Mouse (Mus musculus): Measurements from ENCODE around the gene Gpr107.

Gene Gpr107

DNA sequence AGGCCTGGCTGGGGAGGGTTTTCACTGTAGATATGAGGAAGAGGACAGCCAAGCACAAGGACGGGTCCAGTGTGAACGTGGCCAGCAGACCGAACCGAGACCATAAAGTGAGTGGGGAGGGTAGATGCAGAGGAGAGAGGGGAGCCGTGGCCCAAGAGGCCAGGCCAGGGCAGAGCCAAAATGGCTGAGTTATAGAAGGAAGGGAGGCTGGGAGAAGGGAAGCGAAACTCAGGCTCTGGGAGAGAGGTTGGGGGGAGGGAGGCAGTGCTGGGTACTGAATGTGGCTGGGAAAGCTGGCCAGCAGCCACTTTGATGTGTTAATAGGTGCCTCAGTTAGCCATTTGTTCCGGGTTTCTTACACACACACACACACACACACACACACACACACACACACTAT is 24.9 kb upstream of the Gpr107 start:
- no peak for DNase-seq (ENCODE audit: low spot score)

DNA sequence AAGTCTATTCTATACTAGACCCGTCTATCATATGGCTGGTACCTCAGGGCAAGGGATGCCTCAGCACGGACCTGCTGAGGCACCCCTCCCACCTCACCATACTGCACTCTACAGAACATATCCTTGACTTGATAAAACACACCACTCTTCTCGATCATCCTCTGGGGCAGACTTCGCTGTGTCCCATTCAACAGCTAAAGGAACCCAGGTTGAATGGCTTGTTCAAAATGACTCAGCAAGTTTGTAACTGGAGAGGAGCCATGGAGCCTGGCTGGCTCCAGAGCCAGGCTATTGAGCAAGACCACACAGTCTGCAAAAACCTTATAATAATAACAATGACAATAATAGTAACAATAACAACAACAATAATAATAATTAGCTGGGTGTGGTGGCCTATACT is 24.2 kb upstream of the Gpr107 start:
- no peak for DNase-seq (ENCODE audit: low spot score)

DNA sequence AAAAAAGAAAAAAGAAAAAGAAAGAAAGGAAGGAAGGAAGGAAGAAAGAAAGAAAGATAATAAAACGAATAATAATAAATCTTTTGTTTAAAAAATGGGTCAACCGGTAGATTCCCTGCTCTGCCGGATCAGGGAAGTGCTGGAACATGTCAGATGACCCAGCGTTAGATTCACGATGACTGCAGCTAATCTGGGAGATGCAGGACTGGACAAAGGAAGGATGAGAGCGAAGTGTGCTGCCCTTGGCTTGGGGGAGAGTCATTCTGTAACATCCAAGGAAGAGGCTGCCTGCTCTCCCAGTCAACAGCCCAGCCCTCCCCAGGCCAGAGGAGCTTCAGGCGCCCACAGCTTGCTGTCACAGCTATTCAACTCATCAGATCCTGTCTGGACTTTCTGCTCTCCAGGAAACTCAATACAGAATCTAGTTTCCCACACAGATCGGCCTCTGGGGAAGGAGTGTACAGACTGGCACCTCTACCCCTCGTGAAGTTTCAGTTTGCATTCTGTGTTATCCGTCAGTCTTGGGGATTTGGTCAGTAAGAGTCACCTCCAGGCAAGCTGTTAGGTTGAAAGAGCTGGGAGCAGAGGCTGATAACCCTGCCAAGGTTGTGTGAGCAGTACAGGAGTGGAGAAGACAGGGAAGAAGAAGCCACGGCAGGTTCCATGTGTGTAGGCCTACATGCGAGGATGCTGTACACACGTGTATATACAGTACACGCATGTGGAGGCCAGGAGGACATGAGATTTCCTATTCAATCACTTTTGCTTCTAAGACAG is 22.2 kb upstream of the Gpr107 start:
- DNase-seq (ENCODE audit: low spot score): no peak

DNA sequence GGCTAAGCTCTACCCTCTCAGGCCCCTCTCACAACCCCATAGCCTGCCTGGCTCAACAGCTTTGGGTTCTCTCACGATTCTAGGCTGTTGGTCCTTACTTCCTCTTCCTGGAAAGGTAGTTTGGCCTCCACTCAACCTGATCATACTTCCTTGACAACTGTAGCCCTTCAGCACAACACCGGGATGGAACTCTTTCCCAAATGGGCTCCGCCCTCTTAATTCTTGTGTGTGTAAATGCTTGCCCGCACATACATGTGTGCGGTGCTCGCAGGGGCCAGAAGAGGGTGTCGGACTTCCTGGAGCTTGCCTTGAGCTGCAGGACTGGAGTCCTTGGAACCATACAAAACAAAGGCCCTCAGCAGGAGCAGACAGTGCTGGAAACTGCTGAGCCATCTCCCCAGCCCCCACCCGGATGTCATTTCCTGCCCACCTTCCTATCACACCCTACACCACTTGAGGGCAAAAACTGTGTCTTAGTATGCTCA is 21.3 kb upstream of the Gpr107 start:
- DNase-seq (ENCODE audit: low spot score): no peak

DNA sequence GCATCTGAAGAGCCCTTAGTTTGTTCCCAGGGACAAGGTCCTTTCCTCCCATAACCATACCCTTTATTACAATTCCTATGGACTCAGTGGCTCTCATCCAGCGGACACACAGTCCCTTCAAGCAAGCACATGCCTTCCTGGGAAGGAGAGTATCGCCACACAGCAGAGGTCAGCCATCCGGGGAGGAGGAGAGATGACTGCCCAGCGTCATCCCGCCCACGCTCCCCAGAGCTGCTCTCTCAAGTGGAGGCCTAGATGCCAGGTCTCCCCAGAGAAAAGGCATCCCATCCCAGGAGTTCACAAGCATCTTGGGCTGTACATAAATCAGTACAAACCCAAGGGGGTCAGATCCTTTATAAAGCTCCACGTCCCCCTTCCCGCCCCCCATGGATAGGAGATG is 19.4 kb upstream of the Gpr107 start:
- DNase-seq (ENCODE audit: low spot score): no peak

DNA sequence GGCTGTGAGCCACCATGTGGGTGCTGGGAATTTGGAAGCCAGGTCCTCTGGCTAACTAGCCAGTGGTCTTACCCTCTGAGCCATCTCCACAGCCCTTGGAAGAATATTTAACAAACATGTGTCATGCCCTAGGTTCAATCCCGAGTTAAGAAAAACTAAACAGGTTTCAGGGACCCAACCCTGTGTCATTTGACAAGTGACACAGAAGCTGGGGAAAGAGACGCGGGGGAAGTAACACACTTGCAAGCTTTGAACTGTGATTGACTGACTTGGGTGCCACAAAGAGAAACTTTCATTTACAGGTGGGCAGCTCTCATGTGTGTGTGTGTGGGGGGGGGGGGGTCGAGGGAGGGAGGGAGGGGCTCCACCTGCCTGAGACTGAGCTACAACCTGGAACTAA is 18.1 kb upstream of the Gpr107 start:
- no peak for DNase-seq (ENCODE audit: low spot score)

DNA sequence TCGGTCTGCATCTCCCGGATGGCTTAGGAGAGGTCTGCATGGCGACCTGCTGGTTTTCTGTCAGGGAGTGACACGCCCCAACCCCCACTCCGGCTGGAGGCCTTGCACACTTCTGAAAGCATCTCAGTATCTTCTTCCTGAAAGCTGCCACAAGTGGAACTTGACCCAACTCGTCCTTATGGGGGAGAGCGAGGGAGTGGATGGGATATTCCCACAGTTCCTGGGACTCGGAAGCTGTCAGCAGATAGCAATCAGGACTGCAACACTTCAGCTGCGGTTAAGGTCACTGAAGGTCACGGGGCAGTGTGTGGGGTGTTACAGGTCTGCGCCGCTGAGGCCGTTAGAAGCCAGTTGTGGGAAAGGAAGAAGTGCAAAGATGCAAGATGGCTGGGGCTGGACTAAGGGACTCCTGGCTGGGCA is 16.6 kb upstream of the Gpr107 start:
- DNase-seq (ENCODE audit: low spot score): no peak

DNA sequence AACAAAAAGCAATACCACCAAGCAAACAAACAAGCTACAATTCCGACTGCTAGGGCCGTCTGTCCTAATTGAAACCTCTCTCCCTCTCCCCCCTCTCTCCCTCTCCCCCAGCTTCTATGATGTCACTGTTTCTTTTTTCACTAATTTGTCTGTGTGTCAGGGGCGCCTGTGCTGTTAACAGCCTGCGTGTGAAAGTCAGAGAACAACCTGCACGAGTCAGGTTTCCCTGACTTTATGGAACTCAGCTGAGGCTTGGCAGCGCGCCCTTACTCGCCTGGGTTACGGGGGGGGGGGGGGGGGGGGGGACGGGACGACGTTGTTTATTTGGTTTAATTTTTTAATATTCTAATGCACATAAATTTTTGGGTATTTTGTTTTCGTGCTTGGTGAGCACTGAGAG is 15.8 kb upstream of the Gpr107 start:
- no peak for DNase-seq (ENCODE audit: low spot score)

DNA sequence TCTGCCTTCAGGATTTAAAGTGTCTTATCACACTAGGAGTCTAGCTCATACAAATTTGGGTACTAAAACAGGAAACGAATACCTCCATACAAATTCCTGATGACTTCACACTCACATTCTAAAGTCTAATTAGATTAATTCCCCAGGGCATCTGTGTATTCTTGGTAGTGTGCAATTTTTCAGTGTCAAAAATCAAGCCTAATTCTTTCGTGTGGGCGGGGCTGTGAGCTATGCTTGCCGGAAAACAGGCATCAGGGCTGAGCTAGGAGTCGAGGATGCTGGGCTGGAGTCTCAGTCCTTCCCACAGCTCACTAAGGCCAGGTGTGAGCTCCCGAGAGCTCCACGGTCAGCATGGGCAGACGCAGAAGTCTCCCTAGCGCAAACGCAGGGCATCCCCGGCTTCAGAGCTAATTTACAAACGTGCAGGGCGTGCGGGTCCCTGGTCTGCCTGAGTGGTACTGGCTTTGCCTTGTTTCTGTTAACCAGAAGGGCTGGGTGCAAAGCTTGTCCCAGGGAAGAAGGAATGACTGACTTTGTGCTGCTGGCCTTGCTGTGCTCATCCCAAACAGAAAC is 15.0 kb upstream of the Gpr107 start:
- no peak for DNase-seq (ENCODE audit: low spot score)

DNA sequence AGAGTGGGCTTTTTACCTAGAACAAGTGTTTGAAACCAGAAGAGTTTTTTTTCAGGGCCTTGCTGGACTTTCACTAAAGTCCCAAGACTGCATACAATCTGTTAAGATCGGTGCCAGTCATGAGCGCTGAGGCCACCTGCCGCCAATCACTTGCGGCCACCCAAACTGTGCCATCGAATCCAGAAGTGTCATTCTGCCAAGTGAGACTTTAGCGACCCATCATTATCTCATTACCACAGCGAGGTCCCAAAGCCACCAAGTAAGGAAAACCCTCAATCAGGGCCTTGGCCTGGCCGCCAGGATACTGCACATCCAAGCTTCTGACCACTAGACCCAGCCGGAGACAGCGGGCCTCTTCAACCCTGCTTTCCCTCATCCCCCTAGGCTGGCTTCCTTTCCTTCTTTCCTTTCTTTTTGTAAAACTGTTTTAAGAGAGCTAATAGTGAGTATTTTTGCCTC is 12.9 kb upstream of the Gpr107 start:
- DNase-seq (ENCODE audit: low spot score): no peak

DNA sequence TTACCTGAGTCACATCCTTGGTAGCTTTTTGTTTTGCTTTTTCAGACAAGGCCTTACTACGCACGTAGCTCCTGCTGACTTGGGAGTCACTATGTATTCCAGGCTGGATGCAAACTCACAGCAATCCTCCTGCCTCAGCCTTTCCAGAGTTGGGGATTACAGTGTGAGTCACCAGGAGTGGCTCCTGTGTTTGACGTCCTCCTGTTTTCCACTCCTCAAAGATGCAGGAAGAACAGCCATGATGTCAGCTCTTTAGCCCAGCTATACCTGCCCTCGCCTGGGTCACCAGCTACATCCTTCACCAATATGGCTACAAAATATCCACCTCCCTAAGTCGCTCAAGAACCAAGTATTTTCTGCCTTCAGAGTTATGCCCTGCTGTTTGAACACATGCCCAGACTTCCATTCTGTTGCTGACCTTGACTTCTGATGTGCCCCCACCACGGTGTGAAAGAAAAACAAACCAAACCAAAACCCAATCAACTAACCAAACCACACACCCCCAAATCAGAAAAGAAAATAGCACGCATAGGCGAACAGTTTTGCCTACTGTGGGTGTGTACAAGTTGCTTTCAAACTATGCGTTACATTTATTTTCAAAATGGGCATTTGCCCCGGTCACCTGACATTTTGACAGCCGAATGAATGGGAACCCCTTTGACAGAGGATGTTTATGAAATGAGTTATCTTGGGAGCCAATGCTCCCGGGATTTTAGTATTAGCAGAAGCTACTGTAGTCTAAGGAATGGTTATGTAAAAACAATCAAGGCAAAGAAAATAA is 11.9 kb upstream of the Gpr107 start:
- no peak for DNase-seq (ENCODE audit: low spot score)

DNA sequence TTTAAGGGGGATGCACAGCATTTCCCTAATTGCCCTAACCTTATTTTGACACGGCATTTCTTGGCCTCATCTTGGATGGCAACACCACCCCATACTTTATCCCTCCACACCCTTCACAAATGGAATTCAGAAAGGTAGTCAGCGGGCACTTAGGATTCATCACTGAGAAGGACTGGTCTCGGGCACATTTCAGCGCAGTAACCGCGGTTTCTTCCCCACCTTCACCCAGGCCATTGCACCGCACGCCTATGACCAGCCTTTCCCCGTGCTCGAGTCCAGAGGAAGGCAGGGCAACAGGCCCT is 11.4 kb upstream of the Gpr107 start:
- no peak for DNase-seq (ENCODE audit: low spot score)

DNA sequence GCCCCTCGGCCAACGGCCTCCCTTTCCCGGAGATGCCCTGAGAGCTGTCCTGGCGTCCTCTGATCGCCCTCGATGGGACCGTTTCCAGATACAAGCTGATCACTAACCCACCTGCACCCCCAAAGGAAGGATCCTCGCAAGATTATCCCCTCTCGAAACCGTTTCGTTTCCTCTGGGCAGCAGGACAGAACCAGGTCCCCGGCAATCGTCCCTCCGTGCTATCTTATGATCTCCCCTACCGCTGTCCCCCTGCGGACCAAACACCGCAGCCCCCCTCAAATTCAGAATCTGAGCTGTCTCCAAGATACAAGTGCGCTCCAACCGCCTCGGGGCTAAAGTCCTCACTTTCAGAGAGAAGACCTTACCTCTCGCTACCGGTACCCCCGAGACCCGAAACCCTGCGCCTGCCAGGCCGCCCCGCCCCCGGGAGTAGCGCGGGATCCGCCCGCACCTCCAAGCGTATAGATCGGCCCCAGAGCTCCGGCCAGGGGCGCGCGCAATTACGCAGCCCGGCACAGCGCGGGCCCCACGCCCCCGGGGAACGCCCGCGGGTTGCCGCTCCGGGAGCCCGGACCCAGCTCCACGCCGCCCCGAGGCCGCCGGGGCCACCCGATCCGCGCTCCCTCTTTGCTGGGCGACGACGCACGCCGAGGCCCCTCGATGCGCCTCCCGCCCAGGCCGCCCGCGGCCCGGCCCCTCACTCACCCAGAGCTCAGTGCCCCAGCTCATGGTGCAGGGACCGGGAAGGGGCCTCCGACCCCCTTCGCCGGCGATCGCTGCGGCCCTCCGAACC is 10.8 kb upstream of the Gpr107 start:
- no peak for DNase-seq (ENCODE audit: low spot score)

DNA sequence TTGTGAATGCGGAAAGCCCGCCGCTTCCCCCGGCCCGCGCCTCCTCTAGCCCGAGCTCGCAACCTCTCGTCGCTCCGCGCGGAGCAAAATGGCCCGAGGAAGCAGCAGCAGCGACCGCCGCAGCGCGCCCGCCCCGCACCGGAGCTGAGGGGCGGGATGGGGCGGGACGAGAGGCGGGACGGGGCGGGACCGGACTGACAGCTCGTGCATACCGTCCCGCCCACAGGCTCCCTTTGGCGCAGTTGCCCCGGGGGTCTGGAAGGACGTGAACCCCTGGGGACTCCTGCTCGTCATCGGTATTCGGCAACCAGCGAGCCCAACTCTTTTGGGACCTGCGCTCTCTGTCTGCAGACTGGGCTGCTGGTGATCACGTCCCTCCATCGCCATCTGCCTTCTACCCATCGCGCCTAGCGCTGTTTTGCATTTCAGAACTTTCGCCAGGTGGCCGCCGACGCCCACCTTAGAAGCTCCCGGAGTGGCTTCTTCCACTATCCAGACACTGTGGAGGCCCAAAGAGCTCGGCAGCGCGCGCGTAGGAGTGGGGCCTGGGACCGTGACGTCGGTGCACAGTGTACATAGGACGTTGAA is 10.2 kb upstream of the Gpr107 start, which contains the start of gene Fnbp1:
Gene Fnbp1 (minus strand): TSS at position 142 of the 588 bp plus-strand sequence.
- peak; percentile 74 for DNase-seq (ENCODE audit: low spot score)

DNA sequence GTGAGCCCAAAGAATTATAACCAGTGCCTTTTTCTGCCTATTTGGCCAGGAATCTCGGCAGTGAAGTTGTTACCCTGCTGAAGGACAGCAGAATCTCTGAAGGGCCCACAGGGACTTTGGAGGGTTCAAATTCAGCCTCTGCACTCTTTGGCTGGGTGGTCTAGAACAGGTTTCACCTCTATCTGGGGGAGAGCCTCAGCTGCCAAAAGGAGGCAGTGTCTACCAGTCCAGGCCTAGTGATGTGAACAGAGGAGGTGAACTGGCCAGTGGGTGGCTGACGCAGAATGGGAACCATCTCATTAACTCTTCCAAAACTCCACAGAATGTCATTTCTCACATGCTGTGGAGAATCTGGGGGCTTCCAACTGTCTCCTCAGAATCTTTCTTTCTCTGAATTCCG is 9.6 kb upstream of the Gpr107 start:
- DNase-seq (ENCODE audit: low spot score): no peak

DNA sequence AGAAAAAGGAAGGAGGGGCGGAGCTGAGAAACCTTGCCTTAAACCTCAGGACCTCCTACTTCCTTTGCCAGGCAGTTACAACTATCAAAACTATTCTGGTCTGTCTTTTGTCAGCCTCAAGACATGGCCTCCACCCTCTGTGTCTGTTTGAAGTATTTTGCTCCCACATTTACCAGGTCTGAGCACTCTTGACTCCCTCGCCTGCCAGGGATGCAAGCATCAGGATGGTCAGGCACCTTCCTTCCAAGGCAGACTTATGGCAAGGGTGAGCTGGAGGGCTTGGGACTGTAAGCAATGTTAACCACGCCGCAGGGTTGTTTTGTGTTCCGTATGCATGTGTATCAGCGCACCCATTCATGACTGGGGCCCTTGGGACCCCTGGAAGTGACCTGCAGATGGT is 8.8 kb upstream of the Gpr107 start:
- DNase-seq (ENCODE audit: low spot score): no peak

DNA sequence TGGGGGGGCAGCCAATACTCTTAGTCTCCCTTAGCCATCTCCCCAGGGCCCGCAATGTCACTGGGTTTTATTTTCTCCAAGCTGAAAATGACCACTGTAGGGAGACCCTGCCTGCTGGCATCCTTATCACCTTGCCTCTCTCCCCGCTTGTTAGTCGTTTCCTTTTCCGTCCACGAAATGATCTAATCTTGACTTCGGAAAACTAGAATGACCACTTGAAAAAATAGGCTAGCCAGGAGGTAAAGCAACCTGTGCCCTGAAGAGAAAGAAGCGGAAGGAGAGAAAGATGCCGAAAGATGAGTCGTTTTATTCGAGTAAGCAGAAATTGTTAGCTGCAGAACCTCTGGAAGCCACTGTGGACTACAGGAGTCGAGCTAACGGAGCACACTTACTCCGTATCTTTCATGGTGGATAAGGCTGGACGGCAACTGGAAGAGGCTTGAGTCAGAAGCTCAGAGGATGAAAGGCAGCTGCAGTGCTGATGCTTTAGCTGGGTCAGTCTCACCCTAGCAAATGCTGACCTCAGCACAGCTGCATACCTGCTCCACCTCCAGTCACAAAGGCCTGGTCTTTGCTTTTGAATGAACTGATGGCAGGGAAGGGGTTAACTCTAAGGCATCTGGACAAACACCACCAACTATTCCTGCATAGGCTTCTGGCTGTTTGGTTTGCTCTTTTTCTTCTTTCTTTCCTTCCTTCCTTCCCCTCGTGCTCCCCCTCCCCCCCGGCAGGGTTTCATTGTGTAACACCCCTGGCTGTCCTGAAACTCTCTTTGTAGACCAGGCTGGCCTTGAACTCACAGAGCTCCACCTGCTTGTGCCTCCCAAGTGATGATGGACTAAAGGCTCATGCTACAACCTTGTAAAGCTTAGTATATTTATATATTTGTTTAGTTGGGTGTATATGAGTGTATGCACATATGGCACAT is 8.1 kb upstream of the Gpr107 start:
- DNase-seq (ENCODE audit: low spot score): no peak

DNA sequence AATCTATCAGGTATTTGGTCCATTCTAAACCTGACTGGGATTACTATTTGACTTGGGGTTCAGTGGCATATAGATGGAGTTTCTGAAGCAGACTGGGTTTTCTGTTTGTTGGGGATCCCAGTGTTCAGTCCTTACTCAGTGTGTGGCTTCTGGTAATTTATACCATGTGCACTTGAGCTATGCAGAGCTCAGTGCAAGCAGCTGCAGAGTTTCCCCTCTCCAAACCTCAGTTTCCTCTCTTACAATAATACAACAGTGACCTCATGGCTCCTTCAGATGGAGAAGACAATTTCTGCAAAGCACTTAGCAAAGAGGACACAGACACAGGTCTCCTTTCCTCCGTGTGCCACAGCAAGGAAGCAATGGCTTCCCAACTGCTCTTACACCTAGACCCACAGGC is 7.2 kb upstream of the Gpr107 start:
- no peak for DNase-seq (ENCODE audit: low spot score)

DNA sequence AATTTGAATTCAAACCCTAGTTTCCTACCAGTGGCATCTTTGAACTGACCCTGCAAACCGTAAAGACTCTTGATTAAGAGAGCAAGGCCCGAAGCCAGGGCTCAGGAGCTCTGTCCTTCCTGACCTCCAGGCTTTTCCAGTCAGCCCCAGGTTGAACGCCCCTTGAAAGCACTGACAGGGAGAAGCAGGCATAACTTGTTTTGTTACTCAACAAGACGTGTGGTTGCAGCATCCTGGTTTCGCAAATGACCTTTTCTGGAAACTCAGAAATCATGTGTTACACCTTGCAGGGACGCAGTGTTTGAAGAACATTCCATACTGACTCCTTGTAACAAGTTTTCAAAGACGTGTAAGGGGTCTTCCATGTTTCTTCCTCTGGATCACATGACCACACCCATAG is 5.1 kb upstream of the Gpr107 start:
- DNase-seq (ENCODE audit: low spot score): no peak

DNA sequence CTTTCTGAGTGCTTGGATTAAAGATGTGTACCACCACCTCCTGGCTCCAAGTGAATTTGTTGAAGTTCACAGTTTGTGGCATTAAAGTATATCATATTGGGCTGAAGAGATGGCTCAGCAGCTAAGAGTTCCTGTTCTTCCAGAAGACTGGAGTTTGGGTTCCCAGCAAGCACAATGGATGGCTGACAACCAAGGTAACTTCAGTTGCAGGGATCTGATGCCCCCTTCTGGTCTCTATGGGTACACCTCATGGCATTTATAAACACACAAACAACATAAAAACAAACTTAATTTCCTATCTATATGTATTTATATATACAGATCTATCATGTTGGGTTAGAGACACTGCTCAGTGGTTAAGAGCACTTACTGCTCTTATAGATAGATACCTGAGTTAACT is 1.4 kb upstream of the Gpr107 start:
- DNase-seq (ENCODE audit: low spot score): no peak

DNA sequence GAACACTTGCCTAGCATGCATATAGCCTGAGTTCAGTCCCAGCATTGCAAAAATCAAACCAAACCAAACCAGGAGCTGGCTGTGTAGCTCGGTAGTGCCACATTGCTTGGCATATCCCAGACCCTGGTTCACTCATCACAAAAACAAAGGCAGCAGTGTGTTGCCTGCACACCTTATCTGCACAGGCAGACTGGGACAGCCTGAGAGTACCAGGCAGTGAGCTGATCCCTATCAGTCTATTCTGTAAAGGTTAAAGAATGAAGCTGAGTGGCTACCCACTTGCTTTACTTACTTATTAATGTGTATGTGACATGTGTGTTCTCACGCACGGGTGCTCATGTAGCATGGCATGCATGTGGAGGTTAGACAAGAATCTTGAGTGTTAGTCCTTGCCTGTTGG is 4.7 kb downstream of the Gpr107 start:
- DNase-seq (ENCODE audit: low spot score): no peak
